Mouse (Mus musculus): ENCODE measurements around the gene Lhpp. TPM values are rescaled to one million over a fixed set of nuclear protein-coding genes. Genes with fewer than 3 reads are reported as not detected.

Lhpp gene
- polyA plus RNA-seq, 2 experiments = 5.6 to 6.0 TPM

DNA sequence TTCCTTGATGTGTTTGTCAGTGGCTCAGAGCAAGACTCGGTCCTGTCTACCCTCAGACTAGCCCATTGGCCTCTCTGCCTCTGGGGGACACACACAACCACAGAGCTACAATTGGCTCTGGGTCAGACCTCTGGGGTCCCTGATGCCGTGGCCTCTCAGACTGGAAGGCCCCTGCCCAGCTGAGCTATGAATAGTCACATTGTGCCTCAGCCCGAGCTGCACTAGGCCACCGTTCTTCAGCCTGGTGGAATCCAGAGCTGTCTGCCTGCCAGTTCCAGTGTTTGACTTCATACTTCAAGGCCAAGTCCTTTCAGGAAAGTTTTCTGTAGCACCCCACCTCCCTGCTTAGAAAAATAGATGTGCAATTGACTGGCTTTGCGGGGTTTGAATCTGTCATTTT, 78.3 kb downstream of the Lhpp start:
- Histone ChIP-seq H3K4me2 (ENCODE audit: low read depth) (no peak overlapping the region), H3K9ac (replicated peaks) (no peak overlapping the region), H3K27me3 (ENCODE audit: control insufficient read depth, insufficient read depth, low read length) (no peaks in the 10 kb centered on the region), H3K36me3 (replicated peaks; ENCODE audit: control insufficient read depth, insufficient read depth, low read depth) (no peaks in the 10 kb centered on the region), H3K4me1 (replicated peaks; ENCODE audit: control insufficient read depth in 2 of 2, insufficient read depth in 2 of 2, low read length in 1 of 2) (peaks cover 0 to 14% of the 10 kb centered on the region in 2 experiments; a peak in 3 of 4 replicates), H3K9me3 (ENCODE audit: control insufficient read depth, low read length) (no peaks in the 10 kb centered on the region), H3K27ac (no peak overlapping the region), H3K4me3 (ENCODE audit: insufficient read depth in 1 of 2, low read depth in 2 of 2, low read length in 2 of 2) (no peak overlapping the region)
- 58% methylated on average over 5 of the region's 5 CpGs for WGBS (ENCODE audit: insufficient replicate concordance)
- no peak for ATAC-seq (ENCODE audit: insufficient read depth)
- no peak for TF ChIP-seq CTCF (IDR thresholded peaks at IDR 0.05; ENCODE audit: low read depth)
- no peak for TF ChIP-seq EP300 (IDR thresholded peaks at IDR 0.05; ENCODE audit: low read depth)
- no peak for DNase-seq (ENCODE audit: low read depth in 3 of 3, low spot score in 3 of 3)

DNA sequence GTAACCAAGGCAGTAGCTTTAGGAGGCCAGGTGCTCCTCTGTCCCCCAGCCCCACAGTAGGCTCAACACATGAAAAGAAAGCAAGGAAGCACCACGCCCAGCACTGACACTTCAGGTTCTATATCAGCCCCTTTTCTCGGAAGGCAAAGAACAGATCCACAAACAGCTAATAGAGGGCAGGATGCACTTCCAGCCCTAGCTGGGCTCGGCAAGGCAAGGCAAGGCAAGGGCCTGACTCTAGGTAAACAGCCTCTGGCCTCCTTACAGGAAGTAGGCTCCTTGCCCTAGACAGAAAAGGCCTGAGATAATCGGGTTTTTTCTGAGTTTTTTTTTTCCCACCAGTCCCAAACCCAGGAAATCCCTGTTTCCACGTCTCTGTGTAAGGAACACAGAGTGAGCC, 79.3 kb downstream of the Lhpp start:
- Histone ChIP-seq H3K27ac (no peak overlapping the region), H3K9ac (replicated peaks) (no peak overlapping the region), H3K27me3 (ENCODE audit: control insufficient read depth, insufficient read depth, low read length) (no peaks in the 10 kb centered on the region), H3K36me3 (replicated peaks; ENCODE audit: control insufficient read depth, insufficient read depth, low read depth) (no peaks in the 10 kb centered on the region), H3K4me1 (replicated peaks; ENCODE audit: control insufficient read depth in 2 of 2, insufficient read depth in 2 of 2, low read length in 1 of 2) (peaks cover 0 to 14% of the 10 kb centered on the region in 2 experiments; a peak in 3 of 4 replicates), H3K9me3 (ENCODE audit: control insufficient read depth, low read length) (no peaks in the 10 kb centered on the region), H3K4me2 (ENCODE audit: low read depth) (no peak overlapping the region), H3K4me3 (ENCODE audit: insufficient read depth in 1 of 2, low read depth in 2 of 2, low read length in 2 of 2) (no peak overlapping the region)
- TF ChIP-seq EP300 (IDR thresholded peaks at IDR 0.05; ENCODE audit: low read depth) (no peak), CTCF (IDR thresholded peaks at IDR 0.05; ENCODE audit: low read depth) (no peak)
- 26% methylated on average over 5 of the region's 5 CpGs for WGBS (ENCODE audit: insufficient replicate concordance)
- no peak for DNase-seq (ENCODE audit: low read depth in 3 of 3, low spot score in 3 of 3)
- no peak for ATAC-seq (ENCODE audit: insufficient read depth)

DNA sequence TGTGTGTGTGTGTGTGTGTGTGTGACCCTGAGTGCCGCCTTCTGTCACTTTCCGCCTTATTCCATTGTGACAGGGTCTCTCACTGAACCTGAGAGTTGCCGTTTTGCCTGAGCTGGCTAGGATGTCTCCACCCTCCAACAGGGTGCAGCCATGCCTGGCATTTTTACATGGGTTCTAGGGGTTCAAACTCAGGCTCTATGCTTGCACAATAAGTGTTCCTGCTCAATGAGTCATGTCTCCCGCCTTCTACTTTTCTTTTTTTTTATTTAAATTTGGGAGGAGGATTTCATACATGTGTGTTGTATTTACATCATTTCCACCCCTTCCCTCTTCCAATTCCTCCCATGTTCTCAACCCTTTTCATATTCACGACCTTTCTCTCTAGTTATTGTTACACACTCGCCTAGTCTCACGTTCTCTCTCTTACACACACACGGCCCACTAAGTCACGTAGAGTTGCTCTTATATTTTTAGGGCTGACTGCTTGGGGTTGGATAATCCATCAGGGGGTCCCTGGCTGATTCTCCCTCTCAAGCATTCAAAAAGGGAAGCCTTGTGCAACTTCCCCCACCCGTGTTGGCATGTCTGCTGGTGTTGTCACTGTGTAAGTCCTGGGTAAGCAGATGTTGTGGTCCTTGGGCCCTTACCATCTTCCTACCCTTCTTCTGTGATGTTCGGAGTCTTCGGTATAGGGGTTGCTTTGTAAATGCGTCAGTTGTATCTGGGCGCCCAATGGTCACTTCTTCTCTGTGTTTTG, 80.5 kb downstream of the Lhpp start:
- Histone ChIP-seq H3K27me3 (ENCODE audit: control insufficient read depth, insufficient read depth, low read length) (no peaks in the 10 kb centered on the region), H3K9me3 (ENCODE audit: control insufficient read depth, low read length) (no peaks in the 10 kb centered on the region), H3K4me3 (ENCODE audit: insufficient read depth in 1 of 2, low read depth in 2 of 2, low read length in 2 of 2) (no peak overlapping the region), H3K4me1 (replicated peaks; ENCODE audit: control insufficient read depth in 2 of 2, insufficient read depth in 2 of 2, low read length in 1 of 2) (peaks cover 0 to 14% of the 10 kb centered on the region in 2 experiments; a peak in 3 of 4 replicates), H3K36me3 (replicated peaks; ENCODE audit: control insufficient read depth, insufficient read depth, low read depth) (no peaks in the 10 kb centered on the region), H3K27ac (no peak overlapping the region), H3K4me2 (ENCODE audit: low read depth) (no peak overlapping the region), H3K9ac (replicated peaks) (no peak overlapping the region)
- WGBS (ENCODE audit: insufficient replicate concordance) = 71% methylated on average over 14 of the region's 14 CpGs
- DNase-seq (ENCODE audit: low read depth in 3 of 3, low spot score in 3 of 3) (no peak), ATAC-seq (ENCODE audit: insufficient read depth) (no peak)
- TF ChIP-seq EP300 (IDR thresholded peaks at IDR 0.05; ENCODE audit: low read depth) = no peak
- TF ChIP-seq CTCF (IDR thresholded peaks at IDR 0.05; ENCODE audit: low read depth) = no peak

DNA sequence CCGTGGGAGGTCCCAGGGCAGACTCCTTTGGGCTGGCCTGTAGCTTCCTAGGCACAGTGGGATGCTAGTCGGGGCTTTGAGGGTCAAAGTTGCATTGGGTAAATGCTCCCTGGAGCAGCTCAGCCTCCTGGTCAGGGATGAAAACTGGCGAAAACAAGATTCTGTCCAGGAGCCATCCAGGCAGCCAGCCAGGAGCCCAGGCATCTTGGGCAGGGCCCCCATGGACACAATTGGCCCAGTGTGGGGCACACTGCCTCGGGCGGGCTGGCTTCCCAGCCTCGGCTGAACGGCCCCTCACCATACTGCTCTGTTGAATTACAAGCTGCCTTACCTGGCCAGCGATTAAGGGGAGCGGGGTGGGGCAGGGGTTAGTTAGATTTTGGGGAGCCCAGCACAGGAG, 82.3 kb downstream of the Lhpp start:
- H3K36me3 ChIP-seq (replicated peaks; ENCODE audit: control insufficient read depth, insufficient read depth, low read depth) = no peaks in the 10 kb centered on the region
- DNase-seq (ENCODE audit: low read depth in 3 of 3, low spot score in 3 of 3) (no peak), ATAC-seq (ENCODE audit: insufficient read depth) (no peak)
- no peak overlapping the region for H3K27ac ChIP-seq
- H3K4me1 ChIP-seq (replicated peaks; ENCODE audit: control insufficient read depth in 2 of 2, insufficient read depth in 2 of 2, low read length in 1 of 2) = 0 out of 4 replicates have a peak, but pooled peaks cover 0 to 3% of the 10 kb centered on the region in 2 experiments
- WGBS (ENCODE audit: insufficient replicate concordance) = 74% methylated on average over 9 of the region's 9 CpGs
- no peak overlapping the region for H3K9ac ChIP-seq (replicated peaks)
- H3K9me3 ChIP-seq (ENCODE audit: control insufficient read depth, low read length) = no peaks in the 10 kb centered on the region
- no peak overlapping the region for H3K4me3 ChIP-seq (ENCODE audit: insufficient read depth in 1 of 2, low read depth in 2 of 2, low read length in 2 of 2)
- TF ChIP-seq EP300 (IDR thresholded peaks at IDR 0.05; ENCODE audit: low read depth) = no peak
- TF ChIP-seq CTCF (IDR thresholded peaks at IDR 0.05; ENCODE audit: low read depth) = no peak
- H3K4me2 ChIP-seq (ENCODE audit: low read depth) = no peak overlapping the region
- H3K27me3 ChIP-seq (ENCODE audit: control insufficient read depth, insufficient read depth, low read length) = no peaks in the 10 kb centered on the region

DNA sequence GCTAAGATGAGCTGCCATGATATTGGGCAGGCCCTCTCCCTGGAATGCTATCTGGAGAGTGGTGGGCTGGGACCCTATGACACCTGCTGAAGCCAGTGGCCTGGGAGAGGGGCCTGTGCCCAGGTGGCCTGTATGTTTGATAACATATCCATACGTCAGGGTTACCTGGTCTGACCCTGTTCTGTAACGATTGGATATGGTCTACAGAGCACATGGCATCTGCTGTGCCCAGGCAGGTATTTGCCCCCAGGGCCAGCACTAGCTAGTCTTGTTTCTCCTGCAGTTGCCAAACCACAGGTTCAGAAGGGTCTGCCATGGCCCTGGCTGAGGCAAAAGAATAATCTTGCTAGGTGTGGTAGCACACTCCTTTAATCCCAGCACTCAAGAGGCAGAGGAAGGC, 83.1 kb downstream of the Lhpp start:
- H3K4me2 ChIP-seq (ENCODE audit: low read depth) = no peak overlapping the region
- 69% methylated on average over 2 of the region's 2 CpGs for WGBS (ENCODE audit: insufficient replicate concordance)
- no peaks in the 10 kb centered on the region for H3K4me1 ChIP-seq (replicated peaks; ENCODE audit: control insufficient read depth in 2 of 2, insufficient read depth in 2 of 2, low read length in 1 of 2)
- no peak for ATAC-seq (ENCODE audit: insufficient read depth)
- H3K9ac ChIP-seq (replicated peaks) = no peak overlapping the region
- H3K27me3 ChIP-seq (ENCODE audit: control insufficient read depth, insufficient read depth, low read length) = no peaks in the 10 kb centered on the region
- H3K9me3 ChIP-seq (ENCODE audit: control insufficient read depth, low read length) = no peaks in the 10 kb centered on the region
- no peak overlapping the region for H3K4me3 ChIP-seq (ENCODE audit: insufficient read depth in 1 of 2, low read depth in 2 of 2, low read length in 2 of 2)
- TF ChIP-seq CTCF (IDR thresholded peaks at IDR 0.05; ENCODE audit: low read depth) (no peak), EP300 (IDR thresholded peaks at IDR 0.05; ENCODE audit: low read depth) (no peak)
- no peaks in the 10 kb centered on the region for H3K36me3 ChIP-seq (replicated peaks; ENCODE audit: control insufficient read depth, insufficient read depth, low read depth)
- no peak overlapping the region for H3K27ac ChIP-seq
- no peak for DNase-seq (ENCODE audit: low read depth in 3 of 3, low spot score in 3 of 3)
